Mouse (Mus musculus): Measurements from ENCODE around the gene Slc9a5. TPM values are rescaled to one million over a fixed set of nuclear protein-coding genes. Genes with fewer than 3 reads are reported as not detected.

The Slc9a5 gene
- total RNA-seq, 2 experiments from 2014 or later = 12.5 to 13.4 TPM

GRCm38 (mm10) chr8:105323183-105323582 lies 25.5 kb upstream of the Slc9a5 start:
- no peak for DNase-seq (ENCODE audit: extremely low spot score in 1 of 2, low spot score in 1 of 2)

DNA sequence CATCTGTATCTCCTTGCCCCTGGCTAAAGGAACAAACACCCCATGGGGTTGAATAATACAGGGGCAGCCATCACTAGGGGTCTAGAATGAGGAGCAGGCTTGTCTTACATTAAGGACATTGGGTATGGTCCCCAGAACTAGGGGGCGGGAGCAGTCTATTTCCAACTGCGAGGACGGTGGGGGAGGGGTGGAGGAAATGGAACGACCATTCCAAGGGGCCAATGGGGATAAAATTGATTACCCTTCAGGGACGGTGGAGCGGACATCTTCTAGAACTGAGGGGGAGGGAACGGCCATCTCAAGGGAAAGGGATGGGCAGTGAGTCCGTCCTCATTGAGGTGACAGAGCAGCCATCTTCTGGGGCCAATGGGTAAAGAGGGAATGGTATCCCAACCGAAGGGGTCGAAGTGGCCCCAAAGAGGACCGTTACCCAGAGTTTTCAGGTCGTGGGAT lies 23.0 kb upstream of the Slc9a5 start:
- DNase-seq (ENCODE audit: extremely low spot score in 1 of 2, low spot score in 1 of 2) = no peak

- peak; percentile 93 to 94 for DNase-seq (ENCODE audit: extremely low spot score in 1 of 2, low spot score in 1 of 2)
Observed at GRCm38 (mm10) chr8:105326141-105326672, 22.4 kb upstream of the Slc9a5 start, which contains the start of the genes Lrrc29 and Tmem208. Lrrc29 (minus strand) TSS chr8:105326278. Tmem208 (plus strand) TSS chr8:105326354.

GRCm38 (mm10) chr8:105326968-105327367 lies 21.7 kb upstream of the Slc9a5 start:
- DNase-seq (ENCODE audit: extremely low spot score in 1 of 2, low spot score in 1 of 2) = no peak

GRCm38 (mm10) chr8:105330325-105330724 lies 18.3 kb upstream of the Slc9a5 start:
- no peak for DNase-seq (ENCODE audit: extremely low spot score in 1 of 2, low spot score in 1 of 2)

DNA sequence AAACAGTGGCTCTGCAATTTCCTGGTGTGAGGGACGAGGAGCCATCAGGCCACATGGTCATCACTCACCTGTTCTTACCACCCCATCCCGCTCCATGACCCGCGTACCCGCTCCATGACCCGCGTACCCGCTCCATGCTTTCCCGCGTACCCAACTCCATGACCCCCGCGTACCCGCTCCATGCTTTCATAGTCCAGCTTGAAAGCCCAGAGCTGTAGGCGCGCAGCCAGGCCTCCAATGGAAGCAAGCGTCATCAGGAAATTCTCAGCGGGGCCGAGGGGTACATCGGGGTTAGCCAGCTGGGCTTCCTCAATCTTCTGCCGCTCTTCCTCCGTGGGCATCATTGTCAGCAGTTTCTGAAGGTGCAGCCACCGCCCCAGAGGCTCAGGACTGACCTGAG lies 17.2 kb upstream of the Slc9a5 start:
- no peak for DNase-seq (ENCODE audit: extremely low spot score in 1 of 2, low spot score in 1 of 2)

- no peak for DNase-seq (ENCODE audit: extremely low spot score in 1 of 2, low spot score in 1 of 2)
Observed at GRCm38 (mm10) chr8:105331931-105332330, 16.7 kb upstream of the Slc9a5 start.

DNA sequence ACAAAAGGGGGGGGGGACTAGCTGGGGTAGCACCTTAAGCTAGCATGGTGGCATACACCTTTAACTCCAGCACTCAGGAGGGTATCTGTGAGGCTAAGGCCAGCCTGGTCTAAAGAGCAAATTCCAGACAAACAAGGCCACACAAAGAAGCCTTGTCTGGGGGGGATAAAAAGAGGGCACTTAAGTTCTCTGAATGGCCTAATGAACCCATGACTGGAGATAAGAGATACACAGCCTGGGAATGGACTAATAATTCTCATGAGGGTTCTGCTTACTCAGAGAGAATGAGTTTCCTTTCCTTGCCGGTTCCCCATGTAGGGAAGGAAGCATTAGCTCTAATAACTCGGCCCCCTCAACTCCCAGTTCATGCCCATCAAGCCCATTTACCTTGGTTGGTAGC lies 16.1 kb upstream of the Slc9a5 start:
- DNase-seq (ENCODE audit: extremely low spot score in 1 of 2, low spot score in 1 of 2) = no peak

GRCm38 (mm10) chr8:105336373-105337130 lies 12.1 kb upstream of the Slc9a5 start:
- no peak for DNase-seq (ENCODE audit: extremely low spot score in 1 of 2, low spot score in 1 of 2)

GRCm38 (mm10) chr8:105338992-105339391 lies 9.7 kb upstream of the Slc9a5 start:
- DNase-seq (ENCODE audit: extremely low spot score in 1 of 2, low spot score in 1 of 2) = no peak

DNA sequence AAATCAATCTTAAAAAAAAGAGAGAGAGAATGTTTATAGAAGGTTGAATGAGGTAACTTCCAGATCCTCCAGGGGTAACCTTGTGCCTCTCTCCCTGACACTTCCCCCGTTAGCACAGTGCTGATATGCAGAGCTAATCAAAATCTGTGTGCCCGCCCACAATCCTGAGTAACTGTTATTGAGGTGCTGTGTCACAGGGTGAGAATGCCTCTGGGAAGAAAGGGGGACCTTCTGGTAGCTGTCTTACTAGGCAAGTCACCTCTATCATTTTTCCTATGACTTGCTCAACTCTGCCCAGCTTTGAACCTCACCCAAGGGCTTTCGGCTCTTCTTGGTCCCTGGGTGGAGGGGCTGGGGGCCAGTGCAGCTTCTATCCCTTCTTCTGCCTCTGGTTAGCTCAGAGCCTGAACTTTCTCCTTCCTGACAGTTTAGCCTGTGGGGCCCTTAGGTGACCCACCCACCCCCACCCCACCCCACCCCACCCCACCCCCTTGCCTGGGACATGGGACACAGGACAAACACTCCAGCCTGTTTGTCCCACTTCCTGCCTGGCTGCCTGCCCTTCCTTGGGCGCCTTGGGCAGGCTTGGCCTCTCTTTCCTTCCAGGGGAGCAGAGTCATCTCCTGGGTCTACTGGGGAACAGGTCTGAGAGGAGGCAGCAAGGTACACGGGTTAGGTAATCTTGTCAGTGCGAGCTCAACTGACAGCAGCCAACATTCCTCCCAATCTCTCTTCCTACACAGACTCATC lies 8.6 kb upstream of the Slc9a5 start:
- no peak for DNase-seq (ENCODE audit: extremely low spot score in 1 of 2, low spot score in 1 of 2)

GRCm38 (mm10) chr8:105341399-105341798 lies 7.2 kb upstream of the Slc9a5 start:
- DNase-seq (ENCODE audit: extremely low spot score in 1 of 2, low spot score in 1 of 2) = no peak

GRCm38 (mm10) chr8:105342768-105343167 lies 5.9 kb upstream of the Slc9a5 start:
- DNase-seq (ENCODE audit: extremely low spot score in 1 of 2, low spot score in 1 of 2) = no peak

DNA sequence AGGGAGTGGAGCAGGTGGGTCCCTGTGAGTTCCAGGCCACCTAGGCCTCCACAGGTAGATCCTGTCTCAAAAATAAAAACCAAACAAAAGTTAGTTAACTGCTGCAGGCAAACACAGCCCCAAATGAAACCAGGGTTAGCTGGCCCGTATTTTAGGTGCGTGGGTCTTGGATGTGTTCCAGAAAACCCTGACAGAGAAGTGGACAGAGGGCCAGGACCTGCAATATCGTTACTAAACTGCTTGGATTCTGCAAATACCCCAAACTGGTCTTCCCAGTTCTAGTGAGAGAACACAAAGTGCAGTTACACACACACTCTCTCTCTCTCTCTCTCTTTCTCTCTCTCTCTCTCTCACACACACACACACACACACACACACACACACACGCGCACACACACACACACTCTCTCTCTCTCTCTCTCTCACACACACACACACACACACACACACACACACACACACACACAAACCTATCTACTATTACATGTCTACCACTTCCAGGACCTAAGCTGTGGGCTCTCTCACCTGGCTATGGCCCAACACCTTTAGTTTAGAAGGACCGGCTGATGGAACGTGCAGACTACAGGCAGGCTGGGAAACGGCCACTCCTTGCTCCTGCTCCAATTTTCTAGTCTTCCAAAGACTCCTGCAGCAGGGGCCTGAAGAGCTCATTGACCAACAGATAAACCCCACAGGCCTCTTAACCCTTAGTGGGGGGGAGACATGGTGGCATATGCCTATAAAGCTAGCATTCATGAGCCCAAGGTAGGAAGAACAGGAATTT lies 4.7 kb upstream of the Slc9a5 start:
- no peak for DNase-seq (ENCODE audit: extremely low spot score in 1 of 2, low spot score in 1 of 2)

GRCm38 (mm10) chr8:105345061-105345975 lies 3.3 kb upstream of the Slc9a5 start:
- no peak for DNase-seq (ENCODE audit: extremely low spot score in 1 of 2, low spot score in 1 of 2)

DNA sequence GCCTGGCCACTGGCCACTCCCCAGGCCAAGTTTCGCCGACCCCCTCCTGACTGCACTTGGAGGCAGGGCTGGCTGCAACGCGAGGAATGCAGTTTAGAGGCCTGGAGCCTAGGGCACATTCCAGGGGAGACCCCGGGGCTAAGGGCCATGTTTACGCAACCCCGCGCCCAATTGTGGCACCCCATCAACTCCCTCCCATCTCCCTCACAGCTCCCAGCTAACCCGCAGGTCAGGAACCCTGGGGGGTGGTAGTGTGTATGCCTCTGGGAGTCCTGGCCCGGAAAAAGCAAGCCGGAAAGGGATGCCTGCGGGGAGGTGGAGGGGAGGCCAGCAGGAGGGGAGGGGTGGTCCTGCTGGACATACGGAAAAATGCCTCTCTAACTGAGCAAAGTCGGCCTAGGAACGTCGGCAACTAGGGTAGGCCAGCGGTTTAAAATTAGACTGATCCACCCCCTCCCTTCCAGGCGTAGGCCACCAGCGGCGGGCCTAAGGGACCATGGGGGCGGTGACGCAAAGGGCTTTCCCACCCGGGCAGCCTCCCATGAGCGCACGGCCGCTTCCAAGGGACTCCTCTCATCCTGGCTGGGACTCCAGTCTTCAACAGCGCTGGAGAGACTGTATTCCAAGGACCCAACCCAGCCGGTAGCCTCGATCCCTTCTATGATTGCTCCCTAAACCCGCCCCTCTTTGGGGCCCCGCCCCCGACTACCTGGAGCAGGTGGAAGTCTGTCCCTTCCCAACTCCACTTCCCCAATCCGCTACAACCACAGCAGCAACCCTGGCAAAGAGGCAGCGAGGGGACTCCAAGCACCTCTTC lies 1.8 kb upstream of the Slc9a5 start:
- DNase-seq (ENCODE audit: extremely low spot score in 1 of 2, low spot score in 1 of 2) = no peak

DNA sequence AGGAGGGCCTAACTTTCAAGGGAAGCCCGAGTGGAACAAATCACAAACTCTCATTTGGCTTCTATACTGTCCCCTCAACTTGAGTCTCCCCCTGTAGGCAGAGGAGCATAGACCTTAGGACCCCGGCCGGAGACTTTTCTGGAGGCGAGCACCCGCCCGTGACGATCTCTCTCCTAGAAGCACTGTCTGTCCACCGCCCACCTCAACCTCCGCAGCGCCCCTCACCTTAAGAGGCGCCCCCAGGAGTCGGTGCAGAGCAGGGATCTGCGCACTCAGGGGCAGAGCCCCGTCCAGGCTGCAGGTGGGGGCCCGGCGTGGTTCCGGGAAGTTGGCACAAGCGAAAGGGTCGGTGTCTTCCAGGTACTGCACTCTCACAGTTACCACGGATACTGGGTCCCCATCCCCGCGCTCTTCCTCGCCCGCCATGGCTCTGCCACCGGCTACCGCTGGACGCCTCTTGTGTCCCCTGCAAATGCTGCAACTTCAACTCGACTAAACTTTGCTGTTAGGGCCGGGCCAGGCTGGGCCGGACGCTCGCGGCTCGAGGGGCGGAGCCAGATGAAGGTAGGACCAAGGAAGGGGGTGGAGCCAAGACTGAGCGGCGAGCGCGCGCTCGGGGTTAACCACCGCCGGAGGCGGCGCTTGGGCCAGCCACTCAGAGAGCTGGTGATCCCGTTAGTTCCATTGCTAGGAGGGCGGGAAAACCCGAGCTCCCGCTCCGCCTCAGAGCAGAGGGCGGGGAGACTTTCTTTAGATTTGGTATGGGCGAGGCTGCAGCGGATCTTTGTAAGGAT lies 1.0 kb upstream of the Slc9a5 start, which contains the start of gene Fhod1:
TSS of gene Fhod1 (minus strand) at position 526 of the 794 bp plus-strand sequence.
- DNase-seq (ENCODE audit: extremely low spot score in 1 of 2, low spot score in 1 of 2) = peak; percentile 52 to 63

Data from layer of hippocampus, postnatal 25 days (tissue).